Mouse (Mus musculus) liver, embryonic 16.5 days (tissue): ENCODE measurements around the gene Cyp20a1. TPM values are rescaled to one million over a fixed set of nuclear protein-coding genes. Genes with fewer than 3 reads are reported as not detected.

Experiments
- ATAC-seq: fragments of 200-750 bp; cut with Nextera tagmentation; 2 replicates; pipeline ENCODE4 v1.8.0; 2017; ENCODE audit warnings: low read depth, mild to moderate bottlenecking, moderate number of reproducible peaks, moderate library complexity
- H3K27ac ChIP-seq: fragments of 300-500 bp; sonication (generic); 2 replicates; pipeline ENCODE4 v1.5.1; 2014; ENCODE audit warnings: mild to moderate bottlenecking, low read length
- H3K27me3 ChIP-seq: fragments of 300-500 bp; sonication (generic); 2 replicates; pipeline ENCODE4 v1.6.1; 2014; ENCODE audit warnings: low read depth, low read length, mixed read lengths; ENCODE audit not compliant: control insufficient read depth, insufficient read depth
- H3K36me3 ChIP-seq: fragments of 300-500 bp; sonication (generic); 2 replicates; pipeline ENCODE4 v1.6.1; 2014; ENCODE audit warnings: mild to moderate bottlenecking; ENCODE audit not compliant: control insufficient read depth, insufficient read depth
- H3K4me1 ChIP-seq: fragments of 300-500 bp; sonication (generic); 2 replicates; pipeline ENCODE4 v1.6.1; 2014; ENCODE audit warnings: low read depth, low read length, mixed read lengths; ENCODE audit not compliant: control insufficient read depth
- H3K4me2 ChIP-seq: fragments of 300-500 bp; sonication (generic); 2 replicates; pipeline ENCODE4 v1.6.1; 2014; ENCODE audit warnings: low read depth, low read length, mixed read lengths
- H3K4me3 ChIP-seq: fragments of 300-500 bp; sonication (generic); 2 replicates; pipeline ENCODE4 v1.5.1; 2014; ENCODE audit warnings: low read depth, mild to moderate bottlenecking, low read length
- H3K9ac ChIP-seq: fragments of 300-500 bp; sonication (generic); 2 replicates; pipeline ENCODE4 v1.6.1; 2014; ENCODE audit warnings: low read depth, low read length
- H3K9me3 ChIP-seq: fragments of 300-500 bp; sonication (generic); replicated peaks from 2 replicates; pipeline ENCODE4 v1.6.1; 2016; ENCODE audit warnings: low read length; ENCODE audit not compliant: control insufficient read depth
- WGBS: fragments of 180-500 bp; shearing (Covaris S2); extraction: QIAGEN DNeasy Blood & Tissue Kit; methylation state at CpG from one replicate; pipeline ENCODE4 v1.1.7; 2014; ENCODE audit not compliant: insufficient replicate concordance; 5-methylcytosine and 5-hydroxymethylcytosine counted together
- polyA plus RNA-seq: library from polyadenylated mRNA; unstranded; fragments of >200 nt; fragmentation: Nextera tagmentation; extraction: Ambion mirVana; gene quantifications from 2 replicates; pipeline ENCODE4 v1.2.1, GENCODE M21; 2015

Gene Cyp20a1
- polyA plus RNA-seq, 1 experiment from 2014 or later: 9.0 TPM

- no peak overlapping the region for H3K4me3 ChIP-seq
Observed at GRCm38 (mm10) chr1:60431531-60431930, 88.4 kb downstream of the Cyp20a1 start.

GRCm38 (mm10) chr1:60432497-60432896 lies 89.4 kb downstream of the Cyp20a1 start:
- Histone ChIP-seq H3K4me1 (no peaks in the 10 kb centered on the region), H3K27me3 (no peaks in the 10 kb centered on the region), H3K9me3 (no peaks in the 10 kb centered on the region), H3K27ac (no peak overlapping the region), H3K9ac (no peak overlapping the region), H3K4me3 (no peak overlapping the region), H3K36me3 (no peaks in the 10 kb centered on the region), H3K4me2 (no peak overlapping the region)
- ATAC-seq: no peak
- WGBS: 48% methylated on average over 1 of the region's 1 CpGs

More at GRCm38 (mm10) chr1:60431531-60431930, 88.4 kb downstream of the Cyp20a1 start:
- Histone ChIP-seq H3K4me2 (no peak overlapping the region), H3K27me3 (no peaks in the 10 kb centered on the region), H3K9me3 (no peaks in the 10 kb centered on the region), H3K27ac (no peak overlapping the region), H3K4me1 (no peaks in the 10 kb centered on the region), H3K9ac (no peak overlapping the region), H3K36me3 (no peaks in the 10 kb centered on the region)
- no peak for ATAC-seq
- 68% methylated on average over 5 of the region's 5 CpGs for WGBS

Other genes starting within 250 kb of the Cyp20a1 start
- 1.9 TPM in 2 replicates for gene Carf, start 245.1 kb upstream of the Cyp20a1 start, polyA plus RNA-seq
- gene Wdr12, start 244.7 kb upstream of the Cyp20a1 start, polyA plus RNA-seq: 24.2 and 27.1 TPM in 2 replicates
- 1.3 and 1.6 TPM in 2 replicates for gene Nbeal1, start 162.7 kb upstream of the Cyp20a1 start, polyA plus RNA-seq
- 3.9 and 4.0 TPM in 2 replicates for gene Abi2, start 66.3 kb downstream of the Cyp20a1 start, polyA plus RNA-seq
- 24.7 and 26.7 TPM in 2 replicates for gene Raph1, start 223.8 kb downstream of the Cyp20a1 start, polyA plus RNA-seq